Mouse (Mus musculus) forebrain, embryonic 12.5 days (tissue): ENCODE data around the gene Zkscan3. TPM values are rescaled to one million over a fixed set of nuclear protein-coding genes. Genes with fewer than 3 reads are reported as not detected.
A peak's percentile ranks its signal among the peaks of the same experiment; 100 is the strongest.
"Not testable (repeated sequence)": the region's sequence is repeated elsewhere in the genome, so short reads cannot be mapped to it uniquely, and the experiment has no call there.

ENCODE experiments used
- ATAC-seq: fragments of 200-750 bp; cut with Nextera tagmentation; 2 replicates; pipeline ENCODE4 v1.8.0; 2017; ENCODE audit warnings: moderate TSS enrichment; ENCODE audit not compliant: low FRiP score
- H3K27ac ChIP-seq: fragments of 300-500 bp; sonication (generic); 2 replicates; pipeline ENCODE4 v1.5.1; 2016; ENCODE audit warnings: mild to moderate bottlenecking
- H3K27me3 ChIP-seq: fragments of 300-500 bp; sonication (generic); 2 replicates; pipeline ENCODE4 v1.6.1; 2016; ENCODE audit warnings: mild to moderate bottlenecking
- H3K36me3 ChIP-seq: fragments of 300-500 bp; sonication (generic); replicated peaks from 2 replicates; pipeline ENCODE4 v1.6.1; 2016; ENCODE audit warnings: mild to moderate bottlenecking
- H3K4me1 ChIP-seq: fragments of 300-500 bp; sonication (generic); 2 replicates; pipeline ENCODE4 v1.6.1; 2016
- H3K4me2 ChIP-seq: fragments of 300-500 bp; sonication (generic); 2 replicates; pipeline ENCODE4 v1.6.1; 2016; ENCODE audit warnings: mild to moderate bottlenecking, moderate library complexity
- H3K4me3 ChIP-seq: fragments of 300-500 bp; sonication (generic); replicated peaks from 2 replicates; pipeline ENCODE4 v1.5.1; 2016; ENCODE audit warnings: mild to moderate bottlenecking
- H3K9ac ChIP-seq: fragments of 300-500 bp; sonication (generic); 2 replicates; pipeline ENCODE4 v1.6.1; 2016; ENCODE audit warnings: mild to moderate bottlenecking
- H3K9me3 ChIP-seq: fragments of 300-500 bp; sonication (generic); 2 replicates; pipeline ENCODE4 v1.6.1; 2016
- WGBS: fragments of 180-500 bp; shearing (Covaris S2); methylation state at CpG from one replicate; pipeline ENCODE4 v1.1.7; 2016; 5-methylcytosine and 5-hydroxymethylcytosine counted together
- polyA plus RNA-seq: library from polyadenylated mRNA; unstranded; fragments of >200 nt; fragmentation: Nextera tagmentation; extraction: Ambion mirVana; gene quantifications from 2 replicates; pipeline ENCODE4 v1.2.1, GENCODE M21; 2016

Gene Zkscan3
- polyA plus RNA-seq, 1 experiment from 2014 or later, result 97.3 TPM

GRCm38 (mm10) chr13:21414231-21415212 lies 12.0 kb upstream of the Zkscan3 start:
- no peaks in the 10 kb centered on the region for H3K36me3 ChIP-seq
- H3K4me1 ChIP-seq, result no peaks in the 10 kb centered on the region; the same call in 1 of the 2 replicates
- no peaks in the 10 kb centered on the region for H3K9me3 ChIP-seq
- no peak overlapping the region for H3K4me3 ChIP-seq
- no peak overlapping the region for H3K9ac ChIP-seq
- H3K27me3 ChIP-seq, result no peaks in the 10 kb centered on the region
- H3K4me2 ChIP-seq, result no peak overlapping the region
- no peak overlapping the region for H3K27ac ChIP-seq
- no peak for ATAC-seq
- WGBS, result 67% methylated on average over 15 of the region's 15 CpGs

GRCm38 (mm10) chr13:21408805-21409459 lies 6.4 kb upstream of the Zkscan3 start:
- H3K27ac ChIP-seq, result peak overlapping the region; percentile 59; the same call in 1 of the 2 replicates
- H3K9me3 ChIP-seq, result no peaks in the 10 kb centered on the region
- peak; percentile 18 for ATAC-seq
- peaks cover 7% of the 10 kb centered on the region for H3K4me1 ChIP-seq
- H3K36me3 ChIP-seq, result no peaks in the 10 kb centered on the region
- H3K4me2 ChIP-seq, result peak overlapping the region; percentile 66
- 0 out of 2 replicates have a peak, but pooled peaks cover 9% of the 10 kb centered on the region for H3K27me3 ChIP-seq
- WGBS, result 59% methylated on average over 11 of the region's 11 CpGs
- H3K9ac ChIP-seq, result peak overlapping the region; percentile 69
- H3K4me3 ChIP-seq, result peak overlapping the region; percentile 48

GRCm38 (mm10) chr13:21407969-21408804 lies 5.6 kb upstream of the Zkscan3 start:
- H3K4me2 ChIP-seq, result peak overlapping the region; percentile 66
- peak; percentile 94 for ATAC-seq
- 0 out of 2 replicates have a peak, but pooled peaks cover 9% of the 10 kb centered on the region for H3K27me3 ChIP-seq
- H3K4me1 ChIP-seq, result peaks cover 7% of the 10 kb centered on the region
- H3K36me3 ChIP-seq, result no peaks in the 10 kb centered on the region
- no peaks in the 10 kb centered on the region for H3K9me3 ChIP-seq
- peak overlapping the region; percentile 48 for H3K4me3 ChIP-seq
- peak overlapping the region; percentile 59; the same call in 1 of the 2 replicates for H3K27ac ChIP-seq
- WGBS, result 4% methylated on average over 27 of the region's 27 CpGs
- peak overlapping the region; percentile 69 for H3K9ac ChIP-seq

GRCm38 (mm10) chr13:21407341-21407740 lies 4.8 kb upstream of the Zkscan3 start:
- Histone ChIP-seq H3K9ac (no peak overlapping the region; the same call in 1 of the 2 replicates), H3K4me3 (no peak overlapping the region), H3K9me3 (no peaks in the 10 kb centered on the region), H3K27me3 (0 out of 2 replicates have a peak, but pooled peaks cover 9% of the 10 kb centered on the region), H3K4me2 (no peak overlapping the region), H3K36me3 (no peaks in the 10 kb centered on the region), H3K4me1 (peaks cover 7% of the 10 kb centered on the region), H3K27ac (no peak overlapping the region)
- no peak for ATAC-seq
- WGBS, result 80% methylated on average over 11 of the region's 11 CpGs

GRCm38 (mm10) chr13:21402848-21403247 lies 293 bp upstream of the Zkscan3 start:
- ATAC-seq, result peak; percentile 45
- Histone ChIP-seq H3K4me3 (peak overlapping the region; percentile 81), H3K9me3 (no peaks in the 10 kb centered on the region), H3K36me3 (peaks cover 7% of the 10 kb centered on the region), H3K27me3 (0 out of 2 replicates have a peak, but pooled peaks cover 9% of the 10 kb centered on the region), H3K27ac (no peak overlapping the region), H3K4me1 (peaks cover 19% of the 10 kb centered on the region), H3K9ac (peak overlapping the region; percentile 89; the same call in 1 of the 2 replicates), H3K4me2 (peak overlapping the region; percentile 63)
- WGBS, result 2% methylated on average over 2 of the region's 2 CpGs

- Histone ChIP-seq H3K27ac (0 out of 2 replicates have a peak overlapping the region, but pooled peaks have one; percentile 66), H3K4me3 (peak overlapping the region; percentile 81), H3K36me3 (peaks cover 11% of the 10 kb centered on the region), H3K4me1 (peaks cover 15% of the 10 kb centered on the region), H3K4me2 (peak overlapping the region; percentile 63), H3K9ac (peak overlapping the region; percentile 89), H3K27me3 (0 out of 2 replicates have a peak, but pooled peaks cover 5% of the 10 kb centered on the region), H3K9me3 (no peaks in the 10 kb centered on the region)
- WGBS, result 15% methylated on average over 12 of the region's 12 CpGs
- no peak for ATAC-seq
Observed at GRCm38 (mm10) chr13:21401636-21402286, 794 bp downstream of the Zkscan3 start.

GRCm38 (mm10) chr13:21401166-21401565 lies 1.4 kb downstream of the Zkscan3 start:
- no peak for ATAC-seq
- Histone ChIP-seq H3K27ac (no peak overlapping the region), H3K4me1 (peaks cover 15% of the 10 kb centered on the region), H3K36me3 (peaks cover 17% of the 10 kb centered on the region), H3K9ac (peak overlapping the region; percentile 26; the same call in 1 of the 2 replicates), H3K9me3 (no peaks in the 10 kb centered on the region), H3K27me3 (0 out of 2 replicates have a peak, but pooled peaks cover 5% of the 10 kb centered on the region), H3K4me2 (peak overlapping the region; percentile 63), H3K4me3 (peak overlapping the region; percentile 81)
- WGBS, result 79% methylated on average over 3 of the region's 3 CpGs

GRCm38 (mm10) chr13:21397486-21397885 lies 5.1 kb downstream of the Zkscan3 start:
- 89% methylated on average over 2 of the region's 2 CpGs for WGBS
- peaks cover 15% of the 10 kb centered on the region for H3K4me1 ChIP-seq
- H3K9ac ChIP-seq, result no peak overlapping the region
- no peak overlapping the region for H3K27ac ChIP-seq
- no peak for ATAC-seq
- H3K9me3 ChIP-seq, result no peaks in the 10 kb centered on the region
- H3K4me2 ChIP-seq, result no peak overlapping the region
- H3K27me3 ChIP-seq, result no peaks in the 10 kb centered on the region
- peaks cover 50% of the 10 kb centered on the region for H3K36me3 ChIP-seq
- no peak overlapping the region for H3K4me3 ChIP-seq

- H3K4me1 ChIP-seq, ATAC-seq, H3K4me2 ChIP-seq, H3K27me3 ChIP-seq, H3K9me3 ChIP-seq, H3K9ac ChIP-seq, H3K4me3 ChIP-seq, H3K27ac ChIP-seq: not testable (repeated sequence)
- WGBS, result 92% methylated on average over 13 of the region's 18 CpGs
- H3K36me3 ChIP-seq, result peaks cover 64% of the 10 kb centered on the region
Observed at GRCm38 (mm10) chr13:21396048-21396447, 6.5 kb downstream of the Zkscan3 start.

GRCm38 (mm10) chr13:21395623-21396022 lies 6.9 kb downstream of the Zkscan3 start:
- no peak overlapping the region for H3K9ac ChIP-seq
- peaks cover 69% of the 10 kb centered on the region for H3K36me3 ChIP-seq
- no peak for ATAC-seq
- H3K4me2 ChIP-seq, result no peak overlapping the region
- 94% methylated on average over 6 of the region's 6 CpGs for WGBS
- H3K27me3 ChIP-seq, result no peaks in the 10 kb centered on the region
- peaks cover 6% of the 10 kb centered on the region for H3K4me1 ChIP-seq
- H3K27ac ChIP-seq, result no peak overlapping the region
- no peaks in the 10 kb centered on the region for H3K9me3 ChIP-seq
- H3K4me3 ChIP-seq, result no peak overlapping the region

- 94% methylated on average over 1 of the region's 1 CpGs for WGBS
Observed at GRCm38 (mm10) chr13:21395211-21395610, 7.3 kb downstream of the Zkscan3 start.

More at GRCm38 (mm10) chr13:21395211-21395610, 7.3 kb downstream of the Zkscan3 start:
- no peaks in the 10 kb centered on the region for H3K9me3 ChIP-seq
- ATAC-seq, result no peak
- H3K4me2 ChIP-seq, result no peak overlapping the region
- peaks cover 6% of the 10 kb centered on the region for H3K4me1 ChIP-seq
- no peak overlapping the region for H3K4me3 ChIP-seq
- peaks cover 73% of the 10 kb centered on the region for H3K36me3 ChIP-seq
- no peaks in the 10 kb centered on the region for H3K27me3 ChIP-seq
- no peak overlapping the region for H3K9ac ChIP-seq
- no peak overlapping the region for H3K27ac ChIP-seq
